Mouse (Mus musculus) embryonic fibroblast, embryonic 13.5 days (primary cell): ENCODE measurements around the gene Adgrl3.

ENCODE experiments used
- CTCF ChIP-seq: IDR thresholded peaks from 2 replicates; pipeline ENCODE4 v1.5.1; 2011; ENCODE audit warnings: mild to moderate bottlenecking, control low read depth, low read length, moderate library complexity, borderline replicate concordance; ENCODE audit not compliant: insufficient read depth
- POLR2A ChIP-seq: IDR thresholded peaks from 2 replicates; pipeline ENCODE4 v1.6.1; 2011; ENCODE audit warnings: low read depth, mild to moderate bottlenecking, control low read depth, low read length, moderate library complexity

GRCm38 (mm10) chr5:81019166-81019565, 772 bp upstream of the Adgrl3 start:
- TF ChIP-seq CTCF (no peak), POLR2A (no peak)
